Mouse (Mus musculus): ENCODE measurements around the gene Wsb1. TPM values are rescaled to one million over a fixed set of nuclear protein-coding genes. Genes with fewer than 3 reads are reported as not detected.
"Not testable (repeated sequence)": the region's sequence is repeated elsewhere in the genome, so short reads cannot be mapped to it uniquely, and the experiment has no call there.

The Wsb1 gene
- polyA plus RNA-seq, 1 experiment from 2014 or later: 565 TPM

- H3K27me3 ChIP-seq (replicated peaks): no peaks in the 10 kb centered on the region
- H3K9me3 ChIP-seq: no peaks in the 10 kb centered on the region
- H3K9ac ChIP-seq: no peak overlapping the region
- no peak for ATAC-seq (ENCODE audit: low FRiP score, low read depth)
- H3K4me2 ChIP-seq (replicated peaks): no peak overlapping the region
- no peaks in the 10 kb centered on the region for H3K36me3 ChIP-seq
- H3K4me1 ChIP-seq: no peaks in the 10 kb centered on the region
- no peak overlapping the region for H3K4me3 ChIP-seq
- no peak overlapping the region for H3K27ac ChIP-seq
- WGBS: 50% methylated on average over 7 of the region's 7 CpGs
These were observed 33.9 kb upstream of the Wsb1 start for GRCm38 (mm10) chr11:79288278-79288843.

GRCm38 (mm10) chr11:79287447-79287846 lies 33.0 kb upstream of the Wsb1 start:
- Histone ChIP-seq H3K27me3 (replicated peaks) (no peaks in the 10 kb centered on the region), H3K4me1 (no peaks in the 10 kb centered on the region), H3K27ac (no peak overlapping the region), H3K9me3 (no peaks in the 10 kb centered on the region), H3K9ac (no peak overlapping the region), H3K4me3 (no peak overlapping the region), H3K36me3 (no peaks in the 10 kb centered on the region), H3K4me2 (replicated peaks) (no peak overlapping the region)
- ATAC-seq (ENCODE audit: low FRiP score, low read depth): no peak
- WGBS: 80% methylated on average over 6 of the region's 6 CpGs

- H3K4me3 ChIP-seq: no peak overlapping the region
These were observed 31.9 kb upstream of the Wsb1 start for GRCm38 (mm10) chr11:79286305-79286799.

DNA sequence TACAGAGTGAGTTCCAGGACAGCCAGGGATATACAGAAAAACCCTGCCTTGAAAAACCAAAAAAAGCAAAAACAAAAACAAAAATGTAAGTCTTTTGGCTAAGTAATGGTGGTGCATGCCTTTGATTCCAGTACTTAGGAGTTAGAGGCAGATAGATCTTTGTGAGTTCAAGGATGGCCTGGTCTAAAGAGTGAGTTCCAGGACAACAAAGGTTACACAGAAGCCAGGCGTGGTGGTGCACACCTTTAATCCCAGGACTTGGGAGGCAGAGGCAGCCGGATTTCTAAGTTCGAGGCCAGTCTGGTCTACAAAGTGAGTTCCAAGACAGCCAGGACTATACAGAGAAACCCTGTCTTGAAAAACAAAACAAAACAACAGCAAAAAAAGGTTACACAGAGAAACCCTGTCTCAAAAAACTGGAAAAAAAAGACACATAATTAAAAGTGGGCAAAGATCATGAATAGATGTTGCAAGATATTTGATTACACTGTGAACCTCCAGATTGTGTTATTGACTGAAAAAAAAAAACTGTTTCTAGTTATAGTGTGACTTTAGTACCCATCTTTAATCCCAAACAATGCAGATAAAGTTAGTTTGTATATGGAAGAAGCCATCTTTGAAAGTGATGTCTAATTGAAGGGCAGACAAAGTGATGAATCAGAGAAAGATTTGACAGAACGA lies 29.0 kb upstream of the Wsb1 start:
- Histone ChIP-seq H3K9me3 (no peaks in the 10 kb centered on the region), H3K4me3 (no peak overlapping the region), H3K4me1 (no peaks in the 10 kb centered on the region), H3K27ac (no peak overlapping the region), H3K36me3 (no peaks in the 10 kb centered on the region), H3K27me3 (replicated peaks) (no peaks in the 10 kb centered on the region), H3K4me2 (replicated peaks) (no peak overlapping the region), H3K9ac (no peak overlapping the region)
- no peak for ATAC-seq (ENCODE audit: low FRiP score, low read depth)
- 91% methylated on average over 4 of the region's 4 CpGs for WGBS

More at GRCm38 (mm10) chr11:79286305-79286799, 31.9 kb upstream of the Wsb1 start:
- no peaks in the 10 kb centered on the region for H3K4me1 ChIP-seq
- no peak for ATAC-seq (ENCODE audit: low FRiP score, low read depth)
- H3K27ac ChIP-seq: no peak overlapping the region
- WGBS: 87% methylated on average over 9 of the region's 9 CpGs
- H3K9me3 ChIP-seq: no peaks in the 10 kb centered on the region
- no peak overlapping the region for H3K4me2 ChIP-seq (replicated peaks)
- no peak overlapping the region for H3K9ac ChIP-seq
- H3K36me3 ChIP-seq: no peaks in the 10 kb centered on the region
- no peaks in the 10 kb centered on the region for H3K27me3 ChIP-seq (replicated peaks)

DNA sequence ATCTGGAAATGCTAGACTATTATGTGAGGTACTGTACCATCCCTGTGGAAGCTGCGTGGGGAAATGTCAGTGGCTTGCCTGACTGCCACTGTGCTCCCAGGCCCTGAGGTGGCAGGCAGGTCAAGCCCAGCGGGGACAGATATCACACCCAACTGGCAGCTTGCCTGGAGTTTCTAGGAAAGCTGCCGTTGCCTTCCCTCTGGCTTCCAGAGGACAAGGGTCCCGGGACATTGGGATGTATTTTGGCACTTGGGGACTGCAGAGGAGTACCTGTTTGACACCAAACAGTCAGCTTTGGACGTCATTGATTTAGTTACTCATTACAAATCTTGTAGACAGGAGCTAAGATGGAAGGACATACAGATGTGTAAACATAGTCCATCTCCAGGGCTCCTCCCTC lies 26.9 kb upstream of the Wsb1 start:
- no peaks in the 10 kb centered on the region for H3K4me1 ChIP-seq
- no peak overlapping the region for H3K4me3 ChIP-seq
- no peak overlapping the region for H3K4me2 ChIP-seq (replicated peaks)
- H3K9me3 ChIP-seq: no peaks in the 10 kb centered on the region
- no peak for ATAC-seq (ENCODE audit: low FRiP score, low read depth)
- no peaks in the 10 kb centered on the region for H3K36me3 ChIP-seq
- no peak overlapping the region for H3K27ac ChIP-seq
- no peak overlapping the region for H3K9ac ChIP-seq
- 69% methylated on average over 5 of the region's 5 CpGs for WGBS
- no peaks in the 10 kb centered on the region for H3K27me3 ChIP-seq (replicated peaks)

DNA sequence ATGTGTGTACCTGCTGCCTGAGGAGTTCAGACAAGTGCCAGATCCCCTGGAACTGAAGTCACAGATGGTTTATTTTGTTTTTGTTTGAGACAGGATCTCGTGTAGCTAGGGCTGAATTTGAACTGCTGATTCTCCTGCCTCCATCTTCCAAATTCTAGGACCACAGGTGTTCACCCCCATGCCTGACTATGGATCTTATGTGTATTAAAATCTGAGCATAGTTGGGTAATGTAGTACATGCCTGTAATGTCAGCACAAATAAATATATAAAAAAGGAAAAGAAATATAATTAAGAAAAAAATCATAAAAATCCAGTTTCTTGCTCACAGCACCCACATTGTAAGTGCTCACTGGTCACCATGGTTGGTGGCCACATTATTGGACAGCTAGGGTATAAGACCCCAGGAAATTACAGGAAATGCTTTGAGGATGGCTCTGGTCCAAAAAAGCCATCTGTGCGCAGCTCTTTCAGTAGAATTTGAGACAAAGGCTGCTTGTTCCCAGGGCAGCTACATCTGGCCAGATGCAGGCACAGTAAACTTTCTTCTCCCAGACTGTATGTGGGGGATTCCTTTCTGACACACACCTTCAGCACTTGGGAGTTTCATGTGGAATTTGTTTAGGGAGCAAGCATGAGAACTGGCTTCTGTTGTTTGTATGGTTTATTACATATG lies 25.4 kb upstream of the Wsb1 start:
- Histone ChIP-seq H3K27me3 (replicated peaks) (no peaks in the 10 kb centered on the region), H3K36me3 (no peaks in the 10 kb centered on the region), H3K4me1 (no peaks in the 10 kb centered on the region), H3K4me2 (replicated peaks) (no peak overlapping the region), H3K9me3 (no peaks in the 10 kb centered on the region), H3K9ac (no peak overlapping the region), H3K27ac (no peak overlapping the region), H3K4me3 (no peak overlapping the region)
- no peak for ATAC-seq (ENCODE audit: low FRiP score, low read depth)
- WGBS: 54% methylated on average over 2 of the region's 2 CpGs

DNA sequence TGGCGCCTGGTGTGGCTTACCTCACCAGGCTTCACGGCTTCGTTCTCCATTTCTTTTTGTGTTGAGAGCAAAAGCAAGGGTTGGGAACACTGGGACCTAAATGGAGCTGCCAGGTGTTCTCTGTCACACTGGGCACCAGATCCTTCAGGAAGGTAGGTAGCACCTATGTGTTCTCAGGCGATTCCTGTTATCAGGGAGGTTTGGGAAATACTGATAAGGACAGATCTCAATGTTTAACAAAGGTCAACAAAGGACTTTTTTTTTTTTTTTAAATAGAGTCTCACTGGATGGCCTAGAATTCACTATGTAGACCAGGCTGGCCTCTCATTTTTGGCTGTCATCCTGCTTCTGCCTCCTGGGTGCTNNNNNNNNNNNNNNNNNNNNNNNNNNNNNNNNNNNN lies 19.3 kb upstream of the Wsb1 start:
- H3K4me1 ChIP-seq: no peaks in the 10 kb centered on the region
- no peaks in the 10 kb centered on the region for H3K27me3 ChIP-seq (replicated peaks)
- ATAC-seq (ENCODE audit: low FRiP score, low read depth): no peak
- H3K9ac ChIP-seq: no peak overlapping the region
- WGBS: 80% methylated on average over 4 of the region's 4 CpGs
- no peak overlapping the region for H3K4me3 ChIP-seq
- H3K9me3 ChIP-seq: no peaks in the 10 kb centered on the region
- no peak overlapping the region for H3K4me2 ChIP-seq (replicated peaks)
- no peaks in the 10 kb centered on the region for H3K36me3 ChIP-seq
- H3K27ac ChIP-seq: no peak overlapping the region

GRCm38 (mm10) chr11:79273039-79273438 lies 18.6 kb upstream of the Wsb1 start:
- no peak for ATAC-seq (ENCODE audit: low FRiP score, low read depth)
- 67% methylated on average over 4 of the region's 4 CpGs for WGBS

DNA sequence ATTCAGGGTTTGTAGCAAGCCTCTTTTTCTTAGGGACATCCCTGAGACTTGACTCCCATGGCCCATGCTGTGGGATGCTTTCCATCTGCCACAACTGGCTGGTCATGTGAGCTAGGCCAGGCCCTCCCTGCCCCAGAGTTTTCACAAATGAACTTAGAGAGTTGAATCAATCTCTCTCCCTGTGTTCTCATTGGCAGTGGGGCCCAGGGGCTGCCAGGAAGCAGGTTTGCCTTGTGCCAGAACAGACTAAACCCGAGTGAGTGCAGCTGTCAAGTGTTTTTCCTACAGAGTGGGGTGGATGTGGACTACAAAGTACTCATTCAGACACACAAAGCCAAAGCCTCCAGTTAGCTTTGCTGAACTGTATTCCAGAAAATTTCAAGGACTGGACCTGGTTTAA lies 12.7 kb upstream of the Wsb1 start:
- H3K9me3 ChIP-seq: no peaks in the 10 kb centered on the region
- H3K27ac ChIP-seq: no peak overlapping the region
- 26% methylated on average over 1 of the region's 1 CpGs for WGBS
- H3K27me3 ChIP-seq (replicated peaks): no peaks in the 10 kb centered on the region
- no peak overlapping the region for H3K4me2 ChIP-seq (replicated peaks)
- no peaks in the 10 kb centered on the region for H3K36me3 ChIP-seq
- ATAC-seq (ENCODE audit: low FRiP score, low read depth): no peak
- H3K4me3 ChIP-seq: no peak overlapping the region
- H3K4me1 ChIP-seq: no peaks in the 10 kb centered on the region
- no peak overlapping the region for H3K9ac ChIP-seq

More at GRCm38 (mm10) chr11:79273039-79273438, 18.6 kb upstream of the Wsb1 start:
- H3K27me3 ChIP-seq (replicated peaks): no peaks in the 10 kb centered on the region
- H3K9ac ChIP-seq: no peak overlapping the region
- no peaks in the 10 kb centered on the region for H3K4me1 ChIP-seq
- H3K27ac ChIP-seq: no peak overlapping the region
- H3K9me3 ChIP-seq: no peaks in the 10 kb centered on the region
- H3K36me3 ChIP-seq: no peaks in the 10 kb centered on the region
- H3K4me3 ChIP-seq: no peak overlapping the region
- no peak overlapping the region for H3K4me2 ChIP-seq (replicated peaks)

DNA sequence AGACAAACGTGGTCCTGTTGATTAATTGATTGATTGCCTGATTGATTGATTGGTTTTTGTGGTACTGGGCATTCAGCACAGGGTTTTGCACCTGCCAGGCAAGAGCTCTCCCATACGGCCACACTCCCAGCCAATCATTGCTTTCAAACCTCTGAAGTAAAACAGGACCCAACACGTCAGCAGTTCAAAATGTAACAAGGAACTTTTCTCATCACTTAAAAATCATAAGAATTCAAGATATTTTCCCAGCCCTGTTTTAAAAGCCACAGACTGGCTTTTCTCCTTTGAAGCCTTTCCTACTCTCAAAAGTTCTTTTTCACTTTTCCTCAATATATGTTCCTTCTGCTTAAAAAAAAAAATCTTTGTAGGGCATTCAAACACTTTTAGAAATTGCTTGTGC lies 9.9 kb upstream of the Wsb1 start:
- Histone ChIP-seq H3K9ac (no peak overlapping the region), H3K36me3 (no peaks in the 10 kb centered on the region), H3K4me2 (replicated peaks) (no peak overlapping the region), H3K9me3 (no peaks in the 10 kb centered on the region), H3K4me3 (no peak overlapping the region), H3K27ac (no peak overlapping the region), H3K4me1 (no peaks in the 10 kb centered on the region), H3K27me3 (replicated peaks) (no peaks in the 10 kb centered on the region)
- 57% methylated on average over 3 of the region's 3 CpGs for WGBS
- ATAC-seq (ENCODE audit: low FRiP score, low read depth): no peak

DNA sequence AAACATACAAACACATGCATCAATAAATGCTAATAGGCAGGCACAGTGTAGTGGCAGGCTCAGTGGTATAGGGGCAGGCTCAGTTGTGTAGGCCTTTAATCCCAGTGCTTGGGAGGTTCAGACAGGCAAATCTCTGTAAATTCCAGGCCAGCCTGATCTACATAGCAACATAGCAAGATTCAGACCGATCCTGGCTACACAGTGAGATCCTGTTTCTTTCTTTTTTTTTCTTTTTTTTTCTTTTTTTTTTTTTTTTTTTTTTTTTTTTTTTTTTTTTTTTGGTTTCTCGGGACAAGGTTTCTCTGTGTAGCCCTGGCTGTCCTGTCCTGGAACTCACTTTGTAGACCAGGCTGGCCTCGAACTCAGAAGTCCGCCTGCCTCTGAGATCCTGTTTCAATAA lies 5.7 kb upstream of the Wsb1 start:
- H3K27me3 ChIP-seq (replicated peaks); H3K9ac ChIP-seq; H3K4me2 ChIP-seq (replicated peaks); ATAC-seq (ENCODE audit: low FRiP score, low read depth); H3K9me3 ChIP-seq; H3K36me3 ChIP-seq; H3K4me1 ChIP-seq; H3K27ac ChIP-seq; H3K4me3 ChIP-seq: not testable (repeated sequence)
- WGBS: 87% methylated on average over 4 of the region's 4 CpGs

DNA sequence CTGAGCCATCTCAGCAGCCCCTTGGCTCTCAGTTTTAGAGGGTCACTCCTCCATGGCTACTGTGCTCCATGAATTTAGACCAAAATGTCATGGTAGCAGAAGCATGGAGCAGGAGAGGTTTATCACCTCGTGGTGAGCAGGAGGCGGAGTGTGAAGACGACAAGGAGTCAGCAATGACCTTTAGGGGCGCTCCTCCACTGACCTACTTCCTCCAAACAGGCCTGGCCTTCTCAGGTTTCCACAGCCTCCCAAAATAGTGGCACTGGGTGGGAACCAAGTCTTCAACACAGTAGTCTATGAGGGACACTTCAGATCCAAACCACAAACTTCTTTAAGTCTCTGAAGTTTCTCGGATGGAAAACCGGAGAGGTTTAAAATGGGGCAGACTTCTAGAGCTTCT lies 4.3 kb upstream of the Wsb1 start:
- Histone ChIP-seq H3K4me1 (no peaks in the 10 kb centered on the region), H3K36me3 (no peaks in the 10 kb centered on the region), H3K27ac (no peak overlapping the region), H3K27me3 (replicated peaks) (no peaks in the 10 kb centered on the region), H3K9ac (no peak overlapping the region), H3K9me3 (no peaks in the 10 kb centered on the region), H3K4me3 (no peak overlapping the region), H3K4me2 (replicated peaks) (no peak overlapping the region)
- no peak for ATAC-seq (ENCODE audit: low FRiP score, low read depth)
- WGBS: 75% methylated on average over 6 of the region's 6 CpGs
